Mouse (Mus musculus) G1E (cell line): ENCODE data around the gene Wwc1.

Source experiments
- CTCF ChIP-seq: IDR thresholded peaks from 2 replicates; pipeline ENCODE4 v1.5.1; 2012; ENCODE audit warnings: low read depth, low read length, inconsistent platforms, mixed read lengths
- GATA1 ChIP-seq: IDR thresholded peaks from 2 replicates; pipeline ENCODE4 v1.6.1; 2012; ENCODE audit warnings: borderline replicate concordance, low read length, inconsistent platforms, mixed read lengths
- GATA2 ChIP-seq: IDR thresholded peaks from 2 replicates; pipeline ENCODE4 v1.6.1; 2012; ENCODE audit warnings: low read depth, low read length, inconsistent platforms, borderline replicate concordance
- POLR2AphosphoS5 ChIP-seq: IDR thresholded peaks from 2 replicates; pipeline ENCODE4 v1.6.1; 2012; ENCODE audit warnings: low read depth, low read length, inconsistent platforms; ENCODE audit not compliant: insufficient replicate concordance
- TAL1 ChIP-seq: conservative IDR thresholded peaks from 2 replicates; pipeline ENCODE4 v1.6.1; 2012; ENCODE audit warnings: low read depth, low read length, inconsistent platforms, mixed read lengths

DNA sequence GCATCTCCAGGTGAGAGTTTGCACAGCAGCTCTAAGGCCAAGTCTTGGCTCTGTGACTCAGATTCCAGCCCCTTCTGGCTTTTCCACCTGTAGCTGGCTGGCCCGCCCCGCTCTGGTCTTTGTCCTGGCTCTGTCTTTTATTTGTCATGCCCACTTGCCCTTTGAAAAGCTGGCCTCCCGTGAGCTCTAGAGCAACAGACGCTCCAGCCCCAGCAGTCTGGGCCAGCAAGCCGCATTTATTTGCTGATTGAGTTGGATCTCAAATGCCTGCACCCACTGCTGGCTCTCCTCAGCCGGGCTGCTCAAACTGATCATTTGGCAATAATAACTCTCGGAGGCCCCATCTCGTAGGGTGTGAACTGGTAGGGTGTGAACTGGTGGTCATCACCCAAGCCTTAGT lies 64.8 kb downstream of the Wwc1 start:
- TF ChIP-seq CTCF, result no peak
- TF ChIP-seq POLR2AphosphoS5, result no peak
- TF ChIP-seq GATA1, result no peak
- no peak for TF ChIP-seq TAL1
- no peak for TF ChIP-seq GATA2
